Mouse (Mus musculus): Measurements from ENCODE around the gene Aoc1. TPM values are rescaled to one million over a fixed set of nuclear protein-coding genes. Genes with fewer than 3 reads are reported as not detected.

The Aoc1 gene
- polyA plus RNA-seq (2014; fragmentation: Illumina TruSeq; extraction: RNeasy Lipid Tissue Mini Kit (QIAGEN cat#74804); ENCODE audit: insufficient read depth, low read depth, low replicate concordance), result 3.4 TPM

DNA sequence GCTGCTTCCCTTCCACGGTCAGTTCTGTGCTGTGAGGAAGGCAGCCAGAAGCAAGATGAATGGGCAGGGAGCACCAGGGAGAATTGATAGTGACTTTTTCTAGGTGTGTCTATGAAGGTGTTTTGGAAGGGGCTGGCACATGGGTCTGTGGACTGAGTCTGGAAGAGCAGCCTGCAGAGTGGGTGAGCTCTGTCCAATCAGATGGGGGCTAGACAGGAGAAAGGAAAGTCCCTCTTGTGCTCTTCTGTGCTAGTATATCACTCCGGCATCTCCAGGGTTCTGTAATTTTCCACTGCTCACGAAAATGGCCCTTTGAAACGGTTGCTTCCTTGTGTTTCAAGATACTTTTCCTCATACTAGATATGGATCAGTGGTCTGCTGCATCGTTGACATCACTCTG, at the start of gene Aoc1:
Aoc1 (plus strand) TSS at position 301 of the 400 bp plus-strand sequence.

DNA sequence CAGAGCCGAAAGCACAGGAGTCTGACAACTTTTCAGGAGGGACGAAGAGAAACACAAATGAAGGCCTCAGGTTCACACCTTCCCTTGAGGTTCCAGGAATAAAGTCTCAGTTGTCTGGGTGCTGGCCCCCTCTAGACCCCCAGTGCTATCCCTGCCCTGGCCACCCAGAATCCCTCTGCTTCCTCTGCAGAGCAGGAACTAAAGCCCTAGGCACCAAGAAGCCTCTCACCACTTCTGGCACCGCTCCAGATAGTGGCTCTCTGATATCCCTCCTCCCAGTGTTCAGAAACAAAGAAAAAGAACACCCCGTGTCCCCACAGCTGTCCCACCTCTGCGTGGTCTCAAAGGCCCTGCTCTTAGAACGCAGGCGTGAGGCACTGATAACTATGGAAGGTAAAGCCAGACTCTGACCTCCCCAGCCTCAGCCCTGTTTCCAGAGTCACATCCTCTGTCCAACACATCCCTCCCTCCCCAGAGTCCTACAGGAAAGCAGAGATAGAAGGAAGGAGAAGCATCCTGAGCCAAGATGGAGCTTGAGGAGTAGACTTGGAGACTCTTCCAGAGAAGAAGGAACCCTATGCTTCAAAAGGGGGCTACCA, 32.2 kb upstream of the Aoc1 start, which contains the start of gene Tmem176a:
Tmem176a (plus strand) TSS at position 549 of the 599 bp plus-strand sequence.

GRCm38 (mm10) chr6:48840973-48841625, 31.6 kb upstream of the Aoc1 start, which contains the start of gene Tmem176b:
Tmem176b (minus strand) TSS chr6:48841496.

GRCm38 (mm10) chr6:48929595-48929994, 56.9 kb downstream of the Aoc1 start, which contains the start of gene 1600015I10Rik:
1600015I10Rik (plus strand) TSS chr6:48929895.

Other genes with a start within 250 kb of the Aoc1 start
- 0.24 TPM for gene AI854703, start 246.1 kb upstream of the Aoc1 start, polyA plus RNA-seq (2014; fragmentation: Illumina TruSeq; extraction: RNeasy Lipid Tissue Mini Kit (QIAGEN cat#74804); ENCODE audit: insufficient read depth, low read depth, low replicate concordance)
- gene Gimap8, start 225.7 kb upstream of the Aoc1 start, polyA plus RNA-seq (2014; fragmentation: Illumina TruSeq; extraction: RNeasy Lipid Tissue Mini Kit (QIAGEN cat#74804); ENCODE audit: insufficient read depth, low read depth, low replicate concordance), result 21.8 TPM
- gene Gimap9, start 196.8 kb upstream of the Aoc1 start, polyA plus RNA-seq (2014; fragmentation: Illumina TruSeq; extraction: RNeasy Lipid Tissue Mini Kit (QIAGEN cat#74804); ENCODE audit: insufficient read depth, low read depth, low replicate concordance), result 20.0 TPM
- 97.8 TPM for gene Gimap4, start 188.3 kb upstream of the Aoc1 start, polyA plus RNA-seq (2014; fragmentation: Illumina TruSeq; extraction: RNeasy Lipid Tissue Mini Kit (QIAGEN cat#74804); ENCODE audit: insufficient read depth, low read depth, low replicate concordance)
- gene Gimap6, start 164.7 kb upstream of the Aoc1 start, polyA plus RNA-seq (2014; fragmentation: Illumina TruSeq; extraction: RNeasy Lipid Tissue Mini Kit (QIAGEN cat#74804); ENCODE audit: insufficient read depth, low read depth, low replicate concordance), result 99.5 TPM
- gene Gm28053, start 154.3 kb upstream of the Aoc1 start, polyA plus RNA-seq (2014; fragmentation: Illumina TruSeq; extraction: RNeasy Lipid Tissue Mini Kit (QIAGEN cat#74804); ENCODE audit: insufficient read depth, low read depth, low replicate concordance), result 9.6 TPM
- gene Gimap7, start 154.3 kb upstream of the Aoc1 start, polyA plus RNA-seq (2014; fragmentation: Illumina TruSeq; extraction: RNeasy Lipid Tissue Mini Kit (QIAGEN cat#74804); ENCODE audit: insufficient read depth, low read depth, low replicate concordance), result 7.2 TPM
- gene Gimap1, start 133.8 kb upstream of the Aoc1 start, polyA plus RNA-seq (2014; fragmentation: Illumina TruSeq; extraction: RNeasy Lipid Tissue Mini Kit (QIAGEN cat#74804); ENCODE audit: insufficient read depth, low read depth, low replicate concordance), result 43.6 TPM
- gene Gimap5, start 126.7 kb upstream of the Aoc1 start, polyA plus RNA-seq (2014; fragmentation: Illumina TruSeq; extraction: RNeasy Lipid Tissue Mini Kit (QIAGEN cat#74804); ENCODE audit: insufficient read depth, low read depth, low replicate concordance), result 24.5 TPM
- 25.1 TPM for gene Gimap3, start 102.0 kb upstream of the Aoc1 start, polyA plus RNA-seq (2014; fragmentation: Illumina TruSeq; extraction: RNeasy Lipid Tissue Mini Kit (QIAGEN cat#74804); ENCODE audit: insufficient read depth, low read depth, low replicate concordance)
- 432 TPM for gene Tmem176a, start 32.0 kb upstream of the Aoc1 start, polyA plus RNA-seq (2014; fragmentation: Illumina TruSeq; extraction: RNeasy Lipid Tissue Mini Kit (QIAGEN cat#74804); ENCODE audit: insufficient read depth, low read depth, low replicate concordance)
- 523 TPM for gene Tmem176b, start 31.4 kb upstream of the Aoc1 start, polyA plus RNA-seq (2014; fragmentation: Illumina TruSeq; extraction: RNeasy Lipid Tissue Mini Kit (QIAGEN cat#74804); ENCODE audit: insufficient read depth, low read depth, low replicate concordance)
- not detected for gene 1600015I10Rik, start 57.0 kb downstream of the Aoc1 start, polyA plus RNA-seq (2014; fragmentation: Illumina TruSeq; extraction: RNeasy Lipid Tissue Mini Kit (QIAGEN cat#74804); ENCODE audit: insufficient read depth, low read depth, low replicate concordance)
- gene Doxl2, start 102.1 kb downstream of the Aoc1 start, polyA plus RNA-seq (2014; fragmentation: Illumina TruSeq; extraction: RNeasy Lipid Tissue Mini Kit (QIAGEN cat#74804); ENCODE audit: insufficient read depth, low read depth, low replicate concordance), result not detected
- not detected for gene Svs1, start 114.0 kb downstream of the Aoc1 start, polyA plus RNA-seq (2014; fragmentation: Illumina TruSeq; extraction: RNeasy Lipid Tissue Mini Kit (QIAGEN cat#74804); ENCODE audit: insufficient read depth, low read depth, low replicate concordance)
- gene Gpnmb, start 163.7 kb downstream of the Aoc1 start, polyA plus RNA-seq (2014; fragmentation: Illumina TruSeq; extraction: RNeasy Lipid Tissue Mini Kit (QIAGEN cat#74804); ENCODE audit: insufficient read depth, low read depth, low replicate concordance), result 4.6 TPM
- gene Malsu1, start 200.9 kb downstream of the Aoc1 start, polyA plus RNA-seq (2014; fragmentation: Illumina TruSeq; extraction: RNeasy Lipid Tissue Mini Kit (QIAGEN cat#74804); ENCODE audit: insufficient read depth, low read depth, low replicate concordance), result 18.8 TPM

All from lung, adult 10 weeks (tissue).